Mouse (Mus musculus) cerebellum, adult (tissue): ENCODE results near the gene Nkx2-9.

Experiments
- ATAC-seq: cut with Nextera tagmentation; 2 replicates; pipeline ENCODE4 v1.9.2; 2017; ENCODE audit warnings: mild to moderate bottlenecking, moderate library complexity, mixed read lengths; ENCODE audit not compliant: insufficient number of reproducible peaks, low FRiP score, low TSS enrichment

The Nkx2-9 gene

GRCm38 (mm10) chr12:56612761-56613437 is at the start of gene Nkx2-9:
Nkx2-9 (minus strand) TSS chr12:56613284.
- no peak for ATAC-seq

GRCm38 (mm10) chr12:56637181-56637566 is 24.1 kb upstream of the Nkx2-9 start:
- ATAC-seq = peak; percentile 15; the same call in 1 of the 2 replicates

GRCm38 (mm10) chr12:56636534-56637180 is 23.6 kb upstream of the Nkx2-9 start:
- peak; percentile 40; the same call in 1 of the 2 replicates for ATAC-seq

DNA sequence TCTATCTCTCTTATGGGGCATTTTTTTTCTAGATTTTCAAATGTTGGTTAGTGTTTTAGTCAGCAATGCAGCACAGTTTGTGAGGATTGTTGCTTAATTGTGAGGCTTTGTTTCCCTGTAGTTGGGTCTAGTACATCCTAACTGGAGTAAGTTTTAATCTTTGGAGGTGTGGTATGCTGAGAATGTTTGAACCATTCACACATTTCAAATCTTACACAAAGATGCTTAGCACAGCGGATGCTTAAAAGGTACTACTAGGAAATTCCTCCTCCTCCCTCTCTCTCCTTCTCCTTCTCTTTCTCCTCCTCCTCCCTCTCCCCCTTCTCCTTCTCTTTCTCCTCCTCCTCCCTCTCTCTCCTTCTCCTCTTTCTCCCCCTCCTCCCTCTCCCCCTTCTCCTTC is 3.0 kb upstream of the Nkx2-9 start:
- no peak for ATAC-seq

- ATAC-seq = no peak
These were observed 2.3 kb upstream of the Nkx2-9 start for GRCm38 (mm10) chr12:56615391-56615790.

DNA sequence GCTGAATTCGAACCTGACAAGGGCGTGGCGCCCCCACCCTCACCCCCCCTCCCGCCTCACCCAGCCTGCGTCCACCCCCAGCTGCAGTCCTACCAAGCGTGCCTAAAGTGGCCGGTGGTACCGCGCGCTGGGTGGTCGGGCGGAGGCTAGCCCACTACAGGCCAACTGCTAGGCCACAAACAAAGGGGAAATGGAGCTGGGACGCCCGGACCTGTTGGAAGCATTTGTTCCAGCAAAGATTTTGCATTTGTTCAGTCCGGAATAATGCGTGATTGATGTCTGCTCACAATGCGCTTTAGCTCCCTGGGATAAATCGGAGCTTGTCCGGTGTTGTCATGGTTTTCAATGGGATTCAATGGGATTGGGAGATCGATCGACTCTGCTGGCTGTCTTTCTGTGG is 1.4 kb upstream of the Nkx2-9 start:
- no peak for ATAC-seq

DNA sequence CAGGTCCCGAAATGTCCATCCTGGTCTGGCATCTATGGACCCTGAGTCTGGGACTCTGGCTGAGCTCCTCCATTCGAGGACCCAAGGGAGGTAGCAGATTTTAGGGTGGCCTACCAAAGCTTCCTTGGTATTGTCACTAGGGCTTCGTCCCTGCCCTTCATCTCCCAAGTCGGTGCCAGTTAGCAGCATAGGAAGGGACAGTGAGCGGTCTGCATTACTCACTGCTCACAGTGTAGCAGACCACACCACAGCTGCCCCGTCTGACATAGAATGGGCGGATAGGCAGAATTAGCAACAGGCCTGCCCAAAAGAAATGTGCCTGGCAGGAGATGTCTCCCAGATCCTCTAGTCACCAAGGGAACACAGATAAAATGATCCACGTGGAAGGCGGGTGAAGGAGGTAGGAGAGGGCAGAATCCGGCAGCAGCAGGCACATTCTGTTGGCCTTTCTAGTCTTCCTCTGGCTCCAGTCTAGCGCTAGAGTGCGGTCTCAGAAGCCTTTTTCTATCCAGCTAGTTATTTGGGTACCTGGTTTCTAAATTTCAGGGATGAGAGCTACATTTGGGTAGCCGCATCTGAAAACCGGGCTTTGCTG is 929 bp upstream of the Nkx2-9 start:
- ATAC-seq = no peak

GRCm38 (mm10) chr12:56613438-56613830 is 350 bp upstream of the Nkx2-9 start:
- no peak for ATAC-seq

DNA sequence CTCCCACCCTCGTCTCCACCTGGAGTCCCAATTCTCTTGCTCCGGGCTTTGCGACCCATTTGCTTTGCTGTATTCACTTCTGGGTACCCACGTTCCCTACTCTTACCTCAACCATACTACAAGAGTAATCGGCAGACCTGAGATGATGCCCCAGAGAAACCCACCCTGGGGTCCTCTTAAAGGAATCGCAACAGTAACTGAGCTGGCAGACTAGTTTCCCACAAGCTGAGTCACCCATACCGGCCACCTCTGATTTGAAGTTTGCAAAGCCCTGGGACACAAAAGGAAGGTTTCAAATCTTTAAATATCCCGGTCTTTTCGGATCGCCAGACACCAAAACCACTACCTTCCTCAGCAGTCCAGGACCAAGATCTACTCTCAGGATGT is 742 bp downstream of the Nkx2-9 start:
- no peak for ATAC-seq

GRCm38 (mm10) chr12:56611504-56612348 is 1.4 kb downstream of the Nkx2-9 start:
- no peak for ATAC-seq

DNA sequence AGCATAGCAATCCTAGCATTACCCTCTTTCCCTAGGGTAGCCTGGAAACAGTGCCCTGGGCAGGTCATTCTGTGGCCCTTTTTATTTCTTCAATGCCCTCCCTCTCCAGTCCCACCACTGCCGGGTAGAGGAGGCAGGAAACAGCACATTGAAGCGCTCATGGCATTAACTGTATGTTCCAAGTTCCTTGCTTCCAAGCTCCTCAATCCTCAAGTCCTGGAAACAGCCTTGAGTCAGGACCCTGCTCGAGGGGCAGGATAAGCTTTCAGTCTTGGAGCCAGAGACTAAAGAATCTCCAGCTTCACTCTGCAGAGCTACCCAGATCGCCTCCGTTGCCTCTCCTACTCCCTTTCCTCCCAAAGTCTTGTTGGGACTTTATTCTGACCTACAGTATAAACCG is 2.2 kb downstream of the Nkx2-9 start:
- ATAC-seq = no peak

DNA sequence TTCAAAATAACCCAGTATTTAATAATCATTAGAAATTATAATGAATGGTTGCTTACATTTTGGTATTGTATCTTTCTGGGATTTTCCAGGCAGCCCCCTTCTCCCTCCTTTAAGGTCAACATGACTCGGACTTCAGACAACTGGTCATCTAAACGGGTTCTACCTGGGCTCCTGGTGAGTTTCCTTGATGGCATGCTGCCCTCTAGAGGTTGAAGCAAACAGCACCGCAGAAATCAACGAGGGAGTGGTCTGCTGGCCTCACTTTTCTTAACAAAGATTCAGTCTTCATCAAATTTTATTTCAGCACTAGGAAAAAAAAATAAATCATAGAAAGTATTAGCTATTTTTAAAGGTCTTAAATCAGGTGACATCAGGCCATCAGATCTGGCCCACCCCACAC is 21.4 kb downstream of the Nkx2-9 start:
- no peak for ATAC-seq

DNA sequence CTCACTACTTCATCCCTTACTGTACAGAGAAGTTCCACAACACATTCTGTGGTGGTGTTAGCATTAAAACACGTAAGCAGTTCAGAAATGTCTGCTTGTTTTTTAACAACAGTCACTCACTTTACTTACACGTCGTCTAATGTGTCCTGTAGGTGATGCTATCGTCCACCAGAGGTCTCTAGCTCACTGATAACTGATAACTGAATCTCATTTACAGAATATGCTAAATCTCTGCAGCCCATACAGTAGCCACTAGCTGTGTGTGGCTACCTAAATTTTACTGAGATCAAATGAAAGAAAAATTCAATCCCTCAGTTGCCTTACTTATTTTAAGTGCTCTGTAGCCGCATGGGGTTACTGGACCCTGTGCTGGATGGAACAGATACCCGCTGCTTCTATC is 25.3 kb downstream of the Nkx2-9 start:
- peak; percentile 40; the same call in 1 of the 2 replicates for ATAC-seq
